Mouse (Mus musculus): ENCODE data around the gene Snap23.
"Not testable (repeated sequence)": the region's sequence is repeated elsewhere in the genome, so short reads cannot be mapped to it uniquely, and the experiment has no call there.

Gene Snap23

GRCm38 (mm10) chr2:120566886-120567797 is at the start of gene Snap23:
Gene Snap23 (plus strand): TSS chr2:120567671.
- peak; percentile 94 for DNase-seq (ENCODE audit: low spot score)

GRCm38 (mm10) chr2:120518547-120519210 is 48.8 kb upstream of the Snap23 start:
- DNase-seq (ENCODE audit: low spot score): no peak

- no peak for DNase-seq (ENCODE audit: low spot score)
These were observed 40.7 kb upstream of the Snap23 start for GRCm38 (mm10) chr2:120526771-120527170.

- no peak for DNase-seq (ENCODE audit: low spot score)
These were observed 37.9 kb upstream of the Snap23 start for GRCm38 (mm10) chr2:120529531-120529930.

- DNase-seq (ENCODE audit: low spot score): no peak
These were observed 36.2 kb upstream of the Snap23 start for GRCm38 (mm10) chr2:120531223-120531622.

- no peak for DNase-seq (ENCODE audit: low spot score)
These were observed 28.1 kb upstream of the Snap23 start for GRCm38 (mm10) chr2:120539333-120539732.

GRCm38 (mm10) chr2:120539778-120540208 is 27.7 kb upstream of the Snap23 start:
- peak; percentile 91 for DNase-seq (ENCODE audit: low spot score)

GRCm38 (mm10) chr2:120544732-120545131 is 22.7 kb upstream of the Snap23 start:
- no peak for DNase-seq (ENCODE audit: low spot score)

GRCm38 (mm10) chr2:120556868-120557267 is 10.6 kb upstream of the Snap23 start:
- DNase-seq (ENCODE audit: low spot score): no peak

GRCm38 (mm10) chr2:120558813-120559212 is 8.7 kb upstream of the Snap23 start:
- no peak for DNase-seq (ENCODE audit: low spot score)

GRCm38 (mm10) chr2:120561524-120561923 is 5.9 kb upstream of the Snap23 start:
- DNase-seq (ENCODE audit: low spot score): no peak

- no peak for DNase-seq (ENCODE audit: low spot score)
These were observed 4.6 kb upstream of the Snap23 start for GRCm38 (mm10) chr2:120562859-120563234.

- peak; percentile 89 for DNase-seq (ENCODE audit: low spot score)
These were observed 4.1 kb upstream of the Snap23 start, which contains the start of gene Zfp106 for GRCm38 (mm10) chr2:120563235-120563990. Gene Zfp106 (minus strand): TSS chr2:120563843.

- DNase-seq (ENCODE audit: low spot score): not testable (repeated sequence)
These were observed 2.8 kb upstream of the Snap23 start for GRCm38 (mm10) chr2:120564548-120565188.

GRCm38 (mm10) chr2:120565363-120565762 is 2.1 kb upstream of the Snap23 start:
- no peak for DNase-seq (ENCODE audit: low spot score)

- DNase-seq (ENCODE audit: low spot score): no peak
These were observed 388 bp downstream of the Snap23 start for GRCm38 (mm10) chr2:120567798-120568320.

- no peak for DNase-seq (ENCODE audit: low spot score)
These were observed 3.6 kb downstream of the Snap23 start for GRCm38 (mm10) chr2:120571081-120571480.

GRCm38 (mm10) chr2:120572161-120572560 is 4.7 kb downstream of the Snap23 start:
- DNase-seq (ENCODE audit: low spot score): not testable (repeated sequence)

GRCm38 (mm10) chr2:120575121-120575520 is 7.7 kb downstream of the Snap23 start:
- DNase-seq (ENCODE audit: low spot score): no peak

- no peak for DNase-seq (ENCODE audit: low spot score)
These were observed 8.5 kb downstream of the Snap23 start for GRCm38 (mm10) chr2:120575978-120576377.

GRCm38 (mm10) chr2:120577799-120578198 is 10.3 kb downstream of the Snap23 start:
- no peak for DNase-seq (ENCODE audit: low spot score)

- no peak for DNase-seq (ENCODE audit: low spot score)
These were observed 10.8 kb downstream of the Snap23 start for GRCm38 (mm10) chr2:120578286-120578685.
